ENCODE assay signal across 8 mouse cellular contexts in genomic region chr9:102866893-102867292, GRCm38 (mm10). TPM values are rescaled to one million over a fixed set of nuclear protein-coding genes. Genes with fewer than 3 reads are reported as not detected.
DNase-seq lines count a peak whose midpoint lies in the region; ATAC-seq and TF ChIP-seq lines count a peak whose summit lies in the region.

No protein-coding gene starts in this region.

- no peak overlapping the region for H3K4me2 ChIP-seq in forebrain, embryonic 13.5 days
- no peak overlapping the region for H3K4me2 ChIP-seq in liver, postnatal 0 days (ENCODE audit: low read depth, low read length)

- TF ChIP-seq EP300 in liver, postnatal 0 days (IDR thresholded peaks at IDR 0.05; ENCODE audit: low read depth), result no peak

- 11% methylated on average over 4 of the region's 4 CpGs for WGBS in forebrain, embryonic 13.5 days
- WGBS in liver, postnatal 0 days (ENCODE audit: insufficient replicate concordance), result 8% methylated on average over 4 of the region's 4 CpGs

- no peak overlapping the region for H3K27ac ChIP-seq in forebrain, embryonic 13.5 days
- H3K27ac ChIP-seq in liver, postnatal 0 days (ENCODE audit: low read depth), result no peak overlapping the region

- no peaks in the 10 kb centered on the region for H3K9me3 ChIP-seq in forebrain, embryonic 13.5 days (replicated peaks)
- no peaks in the 10 kb centered on the region for H3K9me3 ChIP-seq in liver, postnatal 0 days (ENCODE audit: low read length)

- no peaks in the 10 kb centered on the region for H3K27me3 ChIP-seq in forebrain, embryonic 13.5 days
- H3K27me3 ChIP-seq in liver, postnatal 0 days (ENCODE audit: insufficient read depth, low read length), result no peaks in the 10 kb centered on the region

- peak; percentile 89 for TF ChIP-seq CTCF in liver, postnatal 0 days (IDR thresholded peaks at IDR 0.05; ENCODE audit: low read depth)

- peak; percentile 77; the same call in 1 of the 2 replicates for ATAC-seq in cerebellum, adult (ENCODE audit: insufficient number of reproducible peaks, low FRiP score, low TSS enrichment)
- peak; percentile 50; the same call in 1 of the 2 replicates for ATAC-seq in forebrain, embryonic 13.5 days
- ATAC-seq in liver, postnatal 0 days, result peak; percentile 69

- peaks cover 44% of the 10 kb centered on the region for H3K36me3 ChIP-seq in forebrain, embryonic 13.5 days (ENCODE audit: poor library complexity, severe bottlenecking)
- H3K36me3 ChIP-seq in liver, postnatal 0 days (replicated peaks; ENCODE audit: insufficient read depth, low read length), result peaks cover 11% of the 10 kb centered on the region; the same call in 1 of the 2 replicates

- no peak overlapping the region for H3K4me3 ChIP-seq in forebrain, embryonic 13.5 days
- no peak overlapping the region for H3K4me3 ChIP-seq in liver, postnatal 0 days (ENCODE audit: low read depth, low read length)

- DNase-seq in Muller cell, postnatal 12 days (ENCODE audit: inconsistent ontology term), result peak; percentile 66
- DNase-seq in heart, postnatal 14 days, result peak; percentile 82 to 88
- DNase-seq in kidney, postnatal 4 days, result peak; percentile 89 to 90
- peak; percentile 83 for DNase-seq in liver, postnatal 0 days
- DNase-seq in retina, adult 2 months (ENCODE audit: low read depth, low spot score), result peak; percentile 55
- DNase-seq in yolk sac, embryonic 10.5 days (ENCODE audit: low spot score), result peak; percentile 78

- H3K9ac ChIP-seq in forebrain, embryonic 13.5 days, result no peak overlapping the region
- no peak overlapping the region for H3K9ac ChIP-seq in liver, postnatal 0 days (replicated peaks)

- peaks cover 29% of the 10 kb centered on the region for H3K4me1 ChIP-seq in forebrain, embryonic 13.5 days
- no peaks in the 10 kb centered on the region for H3K4me1 ChIP-seq in liver, postnatal 0 days (ENCODE audit: insufficient read depth)

- intact Hi-C loops in heart, postnatal 14 days (cut with DNase I), result loop anchor here (1.0 to 5.0 kb wide), 4 partner anchors 32 to 230 kb away; partner anchors contain the start of genes Amotl2 and Ryk

RNA-seq across cellular contexts. Expression of gene Ryk, which starts 32.2 kb away (rescaled TPM):
- polyA plus RNA-seq in forebrain, embryonic 13.5 days (2015; fragmentation: Nextera tagmentation; extraction: Ambion mirVana), result 12.8 and 14.1 TPM in 2 replicates
- total RNA-seq in heart, postnatal 14 days (2021), result 10 to 100 TPM; 40.2 to 42.6 TPM
- 4.7 and 8.2 TPM in 2 replicates for polyA plus RNA-seq in liver, postnatal 0 days (2015; fragmentation: Nextera tagmentation; extraction: Ambion mirVana)
